Mouse (Mus musculus): ENCODE results near the gene Cd163l1.

- TF ChIP-seq CTCF (IDR thresholded peaks at IDR 0.05; ENCODE audit: extremely low read depth, insufficient read depth, low read length): no peak
- TF ChIP-seq POLR2A (IDR thresholded peaks at IDR 0.05; ENCODE audit: extremely low read depth, insufficient read depth, low read length): no peak
Measured at GRCm38 (mm10) chr7:140192851-140193250, 25.2 kb upstream of the Cd163l1 start.
